Mouse (Mus musculus) G1E (cell line): ENCODE data around the gene Cnst. TPM values are rescaled to one million over a fixed set of nuclear protein-coding genes. Genes with fewer than 3 reads are reported as not detected.

Experiments
- ATAC-seq: 2 replicates; pipeline ENCODE4 v1.8.0; 2016; ENCODE audit warnings: mild to moderate bottlenecking; ENCODE audit not compliant: insufficient number of reproducible peaks, poor library complexity, low FRiP score, severe bottlenecking; ENCODE audit errors: extremely low read depth
- DNase-seq: peaks from one replicate; pipeline ENCODE4 v3.0.0; 2012; ENCODE audit warnings: low spot score
- H3K27me3 ChIP-seq: 2 replicates; pipeline ENCODE4 v1.6.1; 2012; ENCODE audit warnings: mild to moderate bottlenecking, low read length, inconsistent platforms; ENCODE audit not compliant: insufficient read depth
- H3K36me3 ChIP-seq: replicated peaks from 2 replicates; pipeline ENCODE3; 2012; ENCODE audit warnings: mild to moderate bottlenecking, inconsistent platforms
- H3K4me1 ChIP-seq: 2 replicates; pipeline ENCODE4 v1.6.1; 2012; ENCODE audit warnings: low read depth, low read length, inconsistent platforms, mixed read lengths; ENCODE audit not compliant: insufficient read depth
- H3K4me3 ChIP-seq: 2 replicates; pipeline ENCODE4 v1.5.1; 2012; ENCODE audit warnings: low read depth, mild to moderate bottlenecking, inconsistent platforms, low read length, moderate library complexity, mixed read lengths
- H3K9me3 ChIP-seq: replicated peaks from 2 replicates; pipeline ENCODE4 v1.6.1; 2012; ENCODE audit warnings: inconsistent platforms
- CTCF ChIP-seq: IDR thresholded peaks from 2 replicates; pipeline ENCODE4 v1.5.1; 2012; ENCODE audit warnings: low read depth, low read length, inconsistent platforms, mixed read lengths
- GATA1 ChIP-seq: IDR thresholded peaks from 2 replicates; pipeline ENCODE4 v1.6.1; 2012; ENCODE audit warnings: borderline replicate concordance, low read length, inconsistent platforms, mixed read lengths
- GATA2 ChIP-seq: IDR thresholded peaks from 2 replicates; pipeline ENCODE4 v1.6.1; 2012; ENCODE audit warnings: low read depth, low read length, inconsistent platforms, borderline replicate concordance
- POLR2AphosphoS5 ChIP-seq: IDR thresholded peaks from 2 replicates; pipeline ENCODE4 v1.6.1; 2012; ENCODE audit warnings: low read depth, low read length, inconsistent platforms; ENCODE audit not compliant: insufficient replicate concordance
- TAL1 ChIP-seq: conservative IDR thresholded peaks from 2 replicates; pipeline ENCODE4 v1.6.1; 2012; ENCODE audit warnings: low read depth, low read length, inconsistent platforms, mixed read lengths
- polyA plus RNA-seq: library from polyadenylated mRNA; stranded (reverse); fragments of >175 nt; gene quantifications from 2 replicates; pipeline ENCODE4 v1.2.3, GENCODE M21; 2012
- total RNA-seq, 2 experiments: library from RNA; stranded (forward) in 1 of 2; stranded (reverse) in 1 of 2; fragments of 200-1000 nt in 1 of 2; fragments of >200 nt in 1 of 2; fragmentation: Nextera tagmentation in 1 of 2; gene quantifications; 2 replicates each; pipeline ENCODE4 v1.2.3; 2014 to 2017

The Cnst gene
- total and polyA plus RNA-seq, 3 experiments = 14.4 to 32.9 (median 27.1) TPM

DNA sequence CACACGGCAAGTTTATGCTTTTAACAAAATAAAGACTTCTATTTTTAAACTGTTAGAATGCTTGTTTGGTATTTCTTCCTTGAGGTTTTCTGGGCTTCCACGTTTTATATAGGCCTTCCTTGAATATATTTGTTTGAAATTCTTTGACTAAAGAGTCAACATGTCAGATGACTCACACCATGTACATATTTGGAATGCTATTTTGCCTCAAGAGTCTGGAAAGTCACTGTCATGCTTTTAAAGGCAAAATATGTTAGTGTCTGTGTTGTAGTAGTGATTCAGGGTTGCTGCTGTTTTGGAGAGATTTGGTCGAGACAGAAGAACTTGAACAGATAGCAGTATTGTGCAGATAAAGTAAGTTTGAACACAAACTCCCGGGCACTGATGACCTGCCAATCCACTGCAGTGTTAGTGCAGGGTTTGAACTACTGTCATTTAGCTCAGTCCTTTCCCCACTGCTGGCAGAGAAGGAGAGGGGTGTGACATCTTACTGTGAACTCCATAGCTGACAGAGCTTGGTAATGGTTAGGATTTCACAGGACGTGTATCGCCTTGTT lies 27.6 kb downstream of the Cnst start:
- TF ChIP-seq GATA2 (no peak), CTCF (no peak), POLR2AphosphoS5 (no peak), GATA1 (no peak), TAL1 (no peak)
- no peak for ATAC-seq
- no peaks in the 10 kb centered on the region for H3K9me3 ChIP-seq

DNA sequence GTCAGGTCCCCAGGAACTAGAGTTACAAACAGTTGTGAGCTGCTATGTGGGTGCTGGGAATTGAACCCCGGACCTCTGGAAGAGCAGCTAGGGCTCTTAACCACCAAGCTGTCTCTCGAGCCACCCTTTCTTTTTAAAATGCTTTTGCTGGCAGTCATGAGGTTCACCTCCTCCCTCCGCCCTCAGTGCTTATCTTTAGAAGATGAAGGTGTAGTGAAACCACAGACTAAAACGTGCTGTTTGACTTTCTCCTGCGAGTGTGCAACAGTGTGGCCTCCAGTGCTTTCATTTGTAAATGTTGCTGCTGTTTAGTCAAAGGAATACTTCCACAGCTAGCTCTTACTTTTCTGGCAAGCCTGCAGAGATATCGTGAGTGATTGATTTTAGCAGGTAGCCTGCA lies 32.5 kb downstream of the Cnst start:
- no peak for TF ChIP-seq GATA1
- no peak for TF ChIP-seq CTCF
- no peak for TF ChIP-seq POLR2AphosphoS5
- TF ChIP-seq GATA2 = no peak
- TF ChIP-seq TAL1 = peak; percentile 27; the same call in 1 of the 2 replicates
- no peaks in the 10 kb centered on the region for H3K9me3 ChIP-seq
- H3K36me3 ChIP-seq = peaks cover 59% of the 10 kb centered on the region
- ATAC-seq (peak; percentile 59), DNase-seq (no peak)
- peak overlapping the region; percentile 56; the same call in 1 of the 2 replicates for H3K4me3 ChIP-seq
- H3K4me1 ChIP-seq = peaks cover 88% of the 10 kb centered on the region
- H3K27me3 ChIP-seq = no peaks in the 10 kb centered on the region

More for the DNA sequence above, 27.6 kb downstream of the Cnst start:
- DNase-seq = no peak
- H3K4me3 ChIP-seq = no peak overlapping the region
- peaks cover 86% of the 10 kb centered on the region for H3K4me1 ChIP-seq
- peaks cover 38% of the 10 kb centered on the region for H3K36me3 ChIP-seq
- H3K27me3 ChIP-seq = no peaks in the 10 kb centered on the region

DNA sequence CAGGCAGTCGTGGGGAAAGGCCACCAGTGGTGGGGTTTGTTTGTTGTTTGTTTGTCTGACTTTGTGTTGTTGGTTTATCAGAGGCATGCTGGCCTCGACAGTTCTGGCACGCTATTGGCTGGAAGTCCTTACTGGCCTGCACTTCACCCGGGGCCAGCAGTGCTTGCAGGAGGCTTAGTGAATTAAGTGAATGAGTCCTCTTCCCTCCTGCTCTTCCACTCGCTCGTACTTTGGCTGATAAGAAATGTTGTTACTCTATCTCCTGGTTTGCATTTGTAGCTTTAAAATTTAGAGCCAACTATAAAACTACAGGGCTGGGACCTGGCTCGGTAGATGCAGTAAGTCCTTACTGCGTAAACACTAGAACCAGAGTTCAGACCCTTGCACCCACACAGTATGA lies 34.0 kb downstream of the Cnst start:
- no peak overlapping the region for H3K4me3 ChIP-seq
- H3K27me3 ChIP-seq = no peaks in the 10 kb centered on the region
- ATAC-seq = no peak
- peaks cover 92% of the 10 kb centered on the region for H3K4me1 ChIP-seq
- TF ChIP-seq TAL1 (no peak), POLR2AphosphoS5 (no peak), GATA2 (no peak), CTCF (no peak), GATA1 (no peak)
- DNase-seq = no peak
- H3K36me3 ChIP-seq = peaks cover 55% of the 10 kb centered on the region
- no peaks in the 10 kb centered on the region for H3K9me3 ChIP-seq

DNA sequence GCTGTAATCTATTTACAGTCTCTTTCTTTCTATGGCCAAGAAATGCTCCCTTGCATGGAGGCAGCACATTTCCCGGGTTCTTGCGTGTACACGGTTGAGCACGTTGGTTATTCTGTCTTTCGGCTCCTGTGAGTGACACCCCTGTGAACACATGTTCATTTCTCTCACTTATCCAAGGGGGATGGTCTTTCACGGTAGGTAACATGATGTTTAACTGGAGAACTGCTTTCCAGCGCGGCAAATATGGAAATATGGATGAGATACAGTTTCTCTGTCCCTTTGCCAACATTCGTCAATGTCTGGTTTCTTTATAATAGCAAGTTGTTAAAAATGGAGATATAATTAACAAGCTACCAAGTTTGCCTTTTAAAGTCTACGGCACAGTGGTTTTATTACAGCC lies 35.3 kb downstream of the Cnst start:
- no peaks in the 10 kb centered on the region for H3K27me3 ChIP-seq
- H3K4me3 ChIP-seq = no peak overlapping the region
- peaks cover 88% of the 10 kb centered on the region for H3K4me1 ChIP-seq
- peaks cover 52% of the 10 kb centered on the region for H3K36me3 ChIP-seq
- TF ChIP-seq TAL1 = no peak
- TF ChIP-seq POLR2AphosphoS5 = no peak
- no peak for TF ChIP-seq GATA2
- no peak for TF ChIP-seq CTCF
- no peak for TF ChIP-seq GATA1
- no peaks in the 10 kb centered on the region for H3K9me3 ChIP-seq
- ATAC-seq = no peak
- no peak for DNase-seq

DNA sequence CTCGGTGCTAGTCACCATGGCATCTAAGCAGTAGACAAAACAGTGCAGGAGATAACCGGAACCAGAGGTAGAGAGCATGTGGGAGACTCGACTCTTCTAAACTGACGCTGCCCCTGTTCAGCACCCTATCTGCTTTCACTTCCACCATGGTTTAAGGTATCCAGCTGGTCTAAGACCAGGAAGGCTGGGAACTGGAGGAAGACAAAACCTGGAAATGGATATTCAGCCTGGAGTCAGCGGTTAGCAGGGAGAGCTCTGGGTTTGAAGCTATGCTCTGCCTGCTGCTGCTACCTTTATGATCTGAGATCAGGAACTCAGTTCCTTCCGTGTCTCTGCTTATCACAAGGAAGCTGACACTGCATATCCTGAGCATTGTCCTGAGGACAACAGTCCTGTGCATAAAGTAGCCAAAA lies 35.9 kb downstream of the Cnst start:
- peaks cover 87% of the 10 kb centered on the region for H3K4me1 ChIP-seq
- TF ChIP-seq GATA1 = no peak
- TF ChIP-seq CTCF = no peak
- no peak for TF ChIP-seq TAL1
- TF ChIP-seq GATA2 = no peak
- no peak for TF ChIP-seq POLR2AphosphoS5
- DNase-seq = no peak
- H3K36me3 ChIP-seq = peaks cover 51% of the 10 kb centered on the region
- no peak overlapping the region; the same call in 1 of the 2 replicates for H3K4me3 ChIP-seq
- ATAC-seq = peak; percentile 48
- H3K9me3 ChIP-seq = no peaks in the 10 kb centered on the region
- H3K27me3 ChIP-seq = no peaks in the 10 kb centered on the region

DNA sequence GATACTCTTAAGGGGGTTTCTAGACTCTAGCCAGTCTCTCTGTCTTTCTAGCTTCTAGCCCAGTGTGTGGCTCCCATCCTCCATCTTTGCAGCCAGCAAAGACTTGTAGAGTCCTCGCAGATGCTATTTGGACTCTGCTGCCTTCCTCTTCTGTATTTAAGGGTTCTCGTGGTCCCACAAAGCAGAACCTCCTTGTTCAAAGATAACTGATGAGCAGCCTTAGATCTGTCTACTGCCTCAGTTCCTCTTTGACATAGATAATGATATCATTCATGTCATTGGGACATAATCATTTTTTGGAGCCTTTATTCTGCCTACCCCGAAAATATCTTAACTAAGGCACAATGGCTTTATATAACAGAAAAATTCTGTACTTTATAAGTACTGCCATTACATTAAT lies 36.9 kb downstream of the Cnst start:
- H3K36me3 ChIP-seq = peaks cover 55% of the 10 kb centered on the region
- TF ChIP-seq CTCF = no peak
- no peak for TF ChIP-seq GATA2
- TF ChIP-seq TAL1 = no peak
- no peak for TF ChIP-seq GATA1
- TF ChIP-seq POLR2AphosphoS5 = no peak
- ATAC-seq (no peak), DNase-seq (no peak)
- H3K27me3 ChIP-seq = no peaks in the 10 kb centered on the region
- H3K4me1 ChIP-seq = peaks cover 87% of the 10 kb centered on the region
- H3K9me3 ChIP-seq = no peaks in the 10 kb centered on the region
- no peak overlapping the region for H3K4me3 ChIP-seq
